Mouse (Mus musculus): ENCODE data around the gene Nmnat3.
A peak's percentile ranks its signal among the peaks of the same experiment; 100 is the strongest.
"Not testable (repeated sequence)": the region's sequence is repeated elsewhere in the genome, so short reads cannot be mapped to it uniquely, and the experiment has no call there.

Gene Nmnat3

GRCm38 (mm10) chr9:98287135-98287534 is at the start of gene Nmnat3:
Gene Nmnat3, plus strand, starts transcription at chr9:98287435.
- not testable (repeated sequence) for DNase-seq (ENCODE audit: low spot score)

GRCm38 (mm10) chr9:98243481-98243880 is 43.8 kb upstream of the Nmnat3 start:
- DNase-seq (ENCODE audit: low spot score): no peak

- peak; percentile 13 for DNase-seq (ENCODE audit: low spot score)
Measured at GRCm38 (mm10) chr9:98244223-98244622, 43.0 kb upstream of the Nmnat3 start.

GRCm38 (mm10) chr9:98245226-98245625 is 42.0 kb upstream of the Nmnat3 start:
- DNase-seq (ENCODE audit: low spot score): no peak

GRCm38 (mm10) chr9:98246351-98246750 is 40.9 kb upstream of the Nmnat3 start:
- no peak for DNase-seq (ENCODE audit: low spot score)

GRCm38 (mm10) chr9:98260210-98260609 is 27.0 kb upstream of the Nmnat3 start:
- DNase-seq (ENCODE audit: low spot score): no peak

GRCm38 (mm10) chr9:98261461-98262011 is 25.7 kb upstream of the Nmnat3 start:
- no peak for DNase-seq (ENCODE audit: low spot score)

- DNase-seq (ENCODE audit: low spot score): no peak
Measured at GRCm38 (mm10) chr9:98264916-98265315, 22.3 kb upstream of the Nmnat3 start.

- no peak for DNase-seq (ENCODE audit: low spot score)
Measured at GRCm38 (mm10) chr9:98272734-98273133, 14.5 kb upstream of the Nmnat3 start.

GRCm38 (mm10) chr9:98275080-98275479 is 12.2 kb upstream of the Nmnat3 start:
- no peak for DNase-seq (ENCODE audit: low spot score)

- DNase-seq (ENCODE audit: low spot score): no peak
Measured at GRCm38 (mm10) chr9:98280162-98280561, 7.1 kb upstream of the Nmnat3 start.

GRCm38 (mm10) chr9:98285606-98286301 is 1.5 kb upstream of the Nmnat3 start:
- no peak for DNase-seq (ENCODE audit: low spot score)

- DNase-seq (ENCODE audit: low spot score): no peak
Measured at GRCm38 (mm10) chr9:98289665-98290064, 2.4 kb downstream of the Nmnat3 start.

GRCm38 (mm10) chr9:98290591-98290990 is 3.4 kb downstream of the Nmnat3 start:
- DNase-seq (ENCODE audit: low spot score): no peak

GRCm38 (mm10) chr9:98296383-98297201 is 9.4 kb downstream of the Nmnat3 start:
- peak; percentile 82 for DNase-seq (ENCODE audit: low spot score)

GRCm38 (mm10) chr9:98297234-98297936 is 10.2 kb downstream of the Nmnat3 start:
- DNase-seq (ENCODE audit: low spot score): peak; percentile 5

GRCm38 (mm10) chr9:98297937-98298595 is 10.8 kb downstream of the Nmnat3 start:
- no peak for DNase-seq (ENCODE audit: low spot score)

- DNase-seq (ENCODE audit: low spot score): no peak
Measured at GRCm38 (mm10) chr9:98298761-98299160, 11.5 kb downstream of the Nmnat3 start.

GRCm38 (mm10) chr9:98299235-98299634 is 12.0 kb downstream of the Nmnat3 start:
- no peak for DNase-seq (ENCODE audit: low spot score)

- no peak for DNase-seq (ENCODE audit: low spot score)
Measured at GRCm38 (mm10) chr9:98300582-98300981, 13.3 kb downstream of the Nmnat3 start.

GRCm38 (mm10) chr9:98307011-98307410 is 19.8 kb downstream of the Nmnat3 start:
- no peak for DNase-seq (ENCODE audit: low spot score)
